Mouse (Mus musculus) olfactory bulb, adult 2 months (tissue): ENCODE measurements around the gene Ak3.

ENCODE experiments used
- CTCF ChIP-seq: fragments of 200-500 bp; IDR thresholded peaks from 2 replicates; pipeline ENCODE4 v1.5.1; 2012; ENCODE audit warnings: low read depth, mild to moderate bottlenecking, low read length, moderate library complexity; ENCODE audit not compliant: insufficient read depth
- POLR2A ChIP-seq: fragments of 200-500 bp; IDR thresholded peaks from 2 replicates; pipeline ENCODE4 v1.6.1; 2012; ENCODE audit warnings: mild to moderate bottlenecking, low read depth, low read length, moderate library complexity; ENCODE audit not compliant: insufficient read depth

- TF ChIP-seq CTCF, result no peak
- TF ChIP-seq POLR2A, result no peak
Measured at GRCm38 (mm10) chr19:29032662-29033061, 15.1 kb downstream of the Ak3 start.
